Mouse (Mus musculus): ENCODE measurements around the gene 1500009L16Rik.

Gene 1500009L16Rik

GRCm38 (mm10) chr10:83763891-83764290 is 41.2 kb downstream of the 1500009L16Rik start:
- no peak for DNase-seq

DNA sequence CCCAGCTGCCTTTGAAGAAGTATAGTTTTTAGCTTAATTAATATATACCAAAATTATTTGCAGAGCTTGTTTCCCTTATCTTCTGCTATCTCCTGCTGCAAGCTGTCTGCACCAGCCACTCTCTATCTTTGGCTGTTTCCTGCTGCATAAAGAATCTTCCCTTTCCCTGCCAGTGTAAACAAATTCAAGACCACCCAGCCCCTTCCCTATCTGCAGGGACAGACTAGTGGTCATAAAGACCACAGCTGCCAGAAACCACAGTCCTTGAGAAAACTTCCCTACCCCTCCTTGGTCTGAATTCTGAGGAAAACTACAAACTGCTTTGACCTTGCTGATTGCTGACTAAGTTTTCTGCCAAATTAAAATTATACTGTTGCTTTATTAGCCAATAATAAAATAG is 44.2 kb downstream of the 1500009L16Rik start:
- DNase-seq = no peak

- peak; percentile 63 for DNase-seq
Observed at GRCm38 (mm10) chr10:83776272-83776878, 53.7 kb downstream of the 1500009L16Rik start.

DNA sequence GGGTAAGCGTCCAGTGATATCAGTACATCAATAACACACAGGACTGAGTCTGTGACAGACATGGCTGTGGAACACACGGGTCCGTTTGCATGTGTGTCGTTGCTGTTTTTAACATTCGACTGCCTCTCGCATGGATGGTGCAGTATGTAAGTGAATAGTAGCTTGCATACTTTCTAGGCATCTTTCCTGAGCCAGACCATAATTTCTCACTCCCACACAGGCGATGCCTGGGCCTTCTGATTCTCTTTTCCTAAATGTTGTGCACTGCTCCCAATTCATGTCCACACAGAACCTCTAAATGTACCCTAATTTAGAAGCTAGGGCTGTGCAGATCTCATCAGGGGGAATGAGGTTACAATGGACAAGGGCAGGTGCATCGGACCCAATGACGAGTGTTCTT is 54.6 kb downstream of the 1500009L16Rik start:
- no peak for DNase-seq

DNA sequence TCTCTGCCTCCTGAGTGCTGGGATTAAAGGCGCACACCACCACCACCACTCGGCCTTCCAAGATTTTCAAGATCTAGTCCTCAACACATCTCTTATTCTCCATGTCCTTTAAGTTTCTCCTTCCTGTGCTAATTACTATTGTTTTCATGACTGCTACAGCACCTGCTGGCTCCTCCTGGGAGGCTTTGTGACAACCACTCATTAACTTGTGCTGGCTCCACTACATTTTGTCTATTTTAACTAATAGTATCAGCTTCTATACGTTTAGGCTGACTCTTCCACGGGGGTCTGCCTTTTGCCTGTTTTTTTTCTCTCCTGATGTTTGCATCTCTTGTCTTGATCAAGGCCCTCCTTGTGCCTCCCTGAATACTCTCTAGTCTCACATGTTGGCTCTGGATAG is 59.2 kb downstream of the 1500009L16Rik start:
- DNase-seq = no peak

DNA sequence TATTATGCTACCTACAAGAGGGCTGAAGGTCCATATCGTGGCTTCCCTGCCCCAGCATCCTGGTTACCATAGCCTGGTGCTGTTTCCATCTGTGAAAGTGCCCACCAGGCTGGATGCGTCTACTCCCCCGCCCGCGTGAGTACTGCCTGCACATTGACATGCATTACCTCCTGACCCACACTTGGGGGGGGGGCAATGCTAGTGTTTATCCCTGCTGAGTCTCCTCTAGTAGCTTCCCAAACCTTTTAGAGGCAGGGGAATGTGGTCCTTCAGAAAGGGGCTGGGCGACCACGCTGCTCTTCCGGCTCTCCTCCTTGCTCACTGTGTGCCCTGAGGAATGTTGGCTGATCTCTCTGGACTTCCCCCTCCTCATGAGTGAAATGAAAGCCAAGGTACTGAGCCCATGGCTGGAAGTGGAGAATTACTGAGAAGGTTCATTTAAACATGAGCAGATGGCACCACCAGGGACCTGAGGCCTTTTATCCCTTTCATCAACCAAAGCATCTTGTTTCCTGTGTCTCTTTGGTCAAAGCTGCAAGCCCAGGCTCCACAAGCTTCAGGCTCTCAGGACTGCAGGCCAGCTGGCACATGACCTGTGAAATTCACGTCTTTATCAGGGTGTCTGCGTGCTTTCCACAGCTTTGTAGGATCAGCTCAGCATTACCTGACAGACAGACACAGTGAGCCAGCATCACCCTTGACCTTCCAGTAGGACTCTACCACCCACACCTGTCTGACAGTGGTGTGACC is 59.9 kb downstream of the 1500009L16Rik start:
- peak; percentile 56 for DNase-seq

DNA sequence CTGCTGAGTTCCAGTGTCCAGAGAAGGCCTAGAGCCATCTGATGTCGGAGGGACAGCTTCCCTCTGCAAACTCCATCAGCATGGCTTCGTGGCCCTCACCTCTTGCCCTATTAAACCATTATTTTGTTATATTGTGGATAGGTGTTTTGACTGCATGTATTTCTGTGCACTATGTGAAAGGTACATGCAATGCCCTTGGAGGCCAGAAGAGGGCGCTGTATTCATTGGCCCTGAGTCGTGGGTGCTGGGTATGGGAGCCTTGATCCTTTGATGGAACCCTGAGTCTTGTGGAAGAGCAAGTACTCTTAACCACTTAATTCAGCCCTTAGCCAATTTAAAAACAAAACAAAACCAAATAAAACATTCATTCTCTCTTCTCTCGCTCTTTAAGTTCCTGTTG is 62.3 kb downstream of the 1500009L16Rik start:
- DNase-seq = no peak

- no peak for DNase-seq
Observed at GRCm38 (mm10) chr10:83785627-83786392, 63.1 kb downstream of the 1500009L16Rik start.

DNA sequence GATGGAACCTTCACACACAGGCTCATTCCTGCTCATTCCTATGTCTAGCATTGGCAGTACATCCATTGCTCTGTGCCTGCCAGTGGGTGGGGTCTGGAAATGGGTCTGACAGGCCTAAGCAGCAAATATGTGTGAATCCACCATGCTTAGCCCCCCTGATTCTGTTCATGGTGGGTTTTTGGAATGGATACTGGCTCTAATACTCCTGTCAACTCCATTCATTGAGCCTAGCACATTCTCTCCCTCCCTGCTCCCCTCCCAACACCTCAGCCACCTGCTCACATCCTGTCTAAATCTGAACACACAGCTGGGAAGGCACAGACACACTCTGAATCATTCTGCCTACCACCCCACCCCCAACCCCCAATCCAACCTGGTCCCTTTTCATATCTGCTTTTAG is 72.4 kb downstream of the 1500009L16Rik start:
- no peak for DNase-seq

DNA sequence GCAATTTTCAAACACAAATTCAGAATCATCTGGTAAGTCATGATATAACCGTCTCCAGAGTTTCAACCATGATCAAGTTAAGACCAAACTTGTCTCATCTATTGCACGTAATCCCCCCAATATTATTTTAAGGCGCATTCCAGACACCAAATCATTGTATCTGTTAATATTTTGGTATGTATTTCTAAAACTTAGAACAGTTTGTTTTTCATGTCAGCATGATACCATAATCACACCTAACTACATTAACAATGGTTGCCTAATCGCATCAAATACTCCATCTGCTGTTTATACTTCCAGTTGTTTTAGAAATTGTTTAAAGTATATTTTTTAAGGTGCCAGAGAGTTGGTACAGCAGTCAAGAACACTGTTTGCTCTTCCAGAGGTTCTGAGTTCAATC is 72.8 kb downstream of the 1500009L16Rik start:
- DNase-seq = no peak

DNA sequence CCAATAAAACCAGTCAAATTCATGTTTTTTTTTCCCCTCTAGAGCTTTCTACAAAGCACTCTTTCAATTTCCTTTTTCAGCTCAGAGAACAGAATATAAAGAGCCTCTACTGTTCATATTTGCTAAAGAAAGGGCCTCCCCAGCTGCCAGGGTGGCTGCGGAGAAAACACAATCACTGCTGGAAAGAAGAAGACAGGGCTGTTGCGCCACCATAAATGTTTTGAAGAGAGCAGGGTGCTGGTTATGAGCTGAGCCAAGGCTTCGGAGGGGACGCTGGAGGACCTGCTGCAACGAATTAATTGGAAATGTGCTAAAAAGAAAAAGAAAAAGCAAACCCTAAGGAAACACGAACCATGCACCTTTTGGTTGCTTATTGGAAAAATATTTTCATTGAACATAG is 81.4 kb downstream of the 1500009L16Rik start:
- no peak for DNase-seq

DNA sequence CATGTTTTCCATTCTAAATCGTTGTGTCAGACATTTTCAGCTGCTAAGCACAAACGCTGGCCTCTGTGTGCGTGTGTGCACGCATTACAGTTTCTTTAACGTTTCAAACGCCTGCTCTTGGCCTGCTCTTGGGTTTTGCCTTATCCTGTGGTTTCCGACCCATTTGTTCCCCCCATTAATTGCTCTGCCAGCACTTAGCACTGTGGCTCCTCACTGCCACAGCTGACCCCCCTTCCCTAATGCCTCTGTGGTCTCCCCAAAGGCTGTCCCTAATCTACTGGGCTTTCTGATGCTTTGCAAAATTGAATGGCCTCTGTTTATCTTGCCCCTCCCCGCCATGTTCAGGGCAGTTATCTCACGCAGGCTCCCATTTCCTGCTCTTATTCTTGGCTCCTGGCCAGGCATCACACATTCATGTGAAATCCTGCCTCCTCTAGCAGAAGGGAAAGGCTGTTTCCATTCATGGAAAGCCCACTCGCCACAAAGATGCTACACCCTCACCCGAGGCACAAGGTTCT is 82.6 kb downstream of the 1500009L16Rik start:
- DNase-seq = no peak

GRCm38 (mm10) chr10:83807251-83807650 is 84.6 kb downstream of the 1500009L16Rik start:
- no peak for DNase-seq
